16 mouse cellular contexts compared by ENCODE assay signal in genomic region chr5:120163428-120163827, GRCm38 (mm10).
"Had no signal": no experiment of that assay in that cellular context is flagged by ENCODE, and none has a peak within 500 bp of the region (broad histone marks: within the 10 kb centered on the region; RNA-seq: fewer than 3 reads in every experiment).

No protein-coding gene starts in this region.

- H3K9me3 ChIP-seq: lung, embryonic 15.5 days; megakaryocyte, embryonic 14.5 days; midbrain, embryonic 13.5 days; midbrain, embryonic 15.5 days; neural tube, embryonic 12.5 days; stomach, embryonic 15.5 days had no signal

- H3K27ac ChIP-seq: lung, embryonic 15.5 days; macrophage; midbrain, embryonic 13.5 days; midbrain, embryonic 15.5 days; neural tube, embryonic 12.5 days; stomach, embryonic 15.5 days; stomach, postnatal 0 days had no signal

- H3K9ac ChIP-seq: lung, embryonic 15.5 days; midbrain, embryonic 13.5 days; midbrain, embryonic 15.5 days; neural tube, embryonic 12.5 days; stomach, embryonic 15.5 days had no signal

- H3K36me3 ChIP-seq: lung, embryonic 15.5 days; midbrain, embryonic 13.5 days; midbrain, embryonic 15.5 days; neural tube, embryonic 12.5 days; stomach, embryonic 15.5 days had no signal

- H3K4me1 ChIP-seq: lung, embryonic 15.5 days; neural tube, embryonic 12.5 days; stomach, embryonic 15.5 days had no signal

- H3K4me2 ChIP-seq: lung, embryonic 15.5 days; midbrain, embryonic 11.5 days; midbrain, embryonic 13.5 days; midbrain, embryonic 15.5 days; neural tube, embryonic 12.5 days; stomach, embryonic 15.5 days had no signal

- H3K27me3 ChIP-seq: lung, embryonic 15.5 days; megakaryocyte, embryonic 14.5 days; midbrain, embryonic 13.5 days; midbrain, embryonic 15.5 days; neural tube, embryonic 12.5 days; stomach, embryonic 15.5 days had no signal

- ATAC-seq: lung, postnatal 0 days; midbrain, embryonic 13.5 days had no signal

- DNase-seq: lung, postnatal 14 days; lung, postnatal 36 days; right cerebral cortex, postnatal 14 days; thymus, adult 2 months; thymus, postnatal 25 days; thymus, postnatal 4 days had no signal

- H3K4me3 ChIP-seq: lung, embryonic 15.5 days; megakaryocyte, embryonic 14.5 days; midbrain, embryonic 13.5 days; midbrain, embryonic 15.5 days; neural tube, embryonic 12.5 days; stomach, embryonic 15.5 days had no signal
